Mouse (Mus musculus) hindbrain, embryonic 12.5 days (tissue): Measurements from ENCODE around the gene Slc6a16. TPM values are rescaled to one million over a fixed set of nuclear protein-coding genes. Genes with fewer than 3 reads are reported as not detected.

Source experiments
- ATAC-seq: fragments of 200-750 bp; cut with Nextera tagmentation; 2 replicates; pipeline ENCODE4 v1.8.0; 2017; ENCODE audit warnings: moderate TSS enrichment; ENCODE audit not compliant: low FRiP score
- H3K27ac ChIP-seq: fragments of 300-500 bp; sonication (generic); 2 replicates; pipeline ENCODE4 v1.5.1; 2016; ENCODE audit warnings: mild to moderate bottlenecking
- H3K27me3 ChIP-seq: fragments of 300-500 bp; sonication (generic); 2 replicates; pipeline ENCODE4 v1.6.1; 2016; ENCODE audit warnings: mild to moderate bottlenecking
- H3K36me3 ChIP-seq: fragments of 300-500 bp; sonication (generic); 2 replicates; pipeline ENCODE4 v1.6.1; 2016; ENCODE audit warnings: mild to moderate bottlenecking
- H3K4me1 ChIP-seq: fragments of 300-500 bp; sonication (generic); 2 replicates; pipeline ENCODE4 v1.6.1; 2016
- H3K4me2 ChIP-seq: fragments of 300-500 bp; sonication (generic); replicated peaks from 2 replicates; pipeline ENCODE4 v1.6.1; 2016; ENCODE audit warnings: mild to moderate bottlenecking
- H3K4me3 ChIP-seq: fragments of 300-500 bp; sonication (generic); 2 replicates; pipeline ENCODE4 v1.5.1; 2016; ENCODE audit warnings: mild to moderate bottlenecking
- H3K9ac ChIP-seq: fragments of 300-500 bp; sonication (generic); 2 replicates; pipeline ENCODE4 v1.6.1; 2016; ENCODE audit warnings: mild to moderate bottlenecking, moderate library complexity
- H3K9me3 ChIP-seq: fragments of 300-500 bp; sonication (generic); replicated peaks from 2 replicates; pipeline ENCODE4 v1.6.1; 2016; ENCODE audit warnings: mild to moderate bottlenecking
- WGBS: fragments of 180-500 bp; shearing (Covaris S2); methylation state at CpG from one replicate; pipeline ENCODE4 v1.1.7; 2016; 5-methylcytosine and 5-hydroxymethylcytosine counted together
- polyA plus RNA-seq: library from polyadenylated mRNA; unstranded; fragments of >200 nt; fragmentation: Nextera tagmentation; extraction: Ambion mirVana; gene quantifications from 2 replicates; pipeline ENCODE4 v1.2.1, GENCODE M21; 2016

Gene Slc6a16
- 0.10 and 0.28 TPM in 2 replicates for polyA plus RNA-seq

DNA sequence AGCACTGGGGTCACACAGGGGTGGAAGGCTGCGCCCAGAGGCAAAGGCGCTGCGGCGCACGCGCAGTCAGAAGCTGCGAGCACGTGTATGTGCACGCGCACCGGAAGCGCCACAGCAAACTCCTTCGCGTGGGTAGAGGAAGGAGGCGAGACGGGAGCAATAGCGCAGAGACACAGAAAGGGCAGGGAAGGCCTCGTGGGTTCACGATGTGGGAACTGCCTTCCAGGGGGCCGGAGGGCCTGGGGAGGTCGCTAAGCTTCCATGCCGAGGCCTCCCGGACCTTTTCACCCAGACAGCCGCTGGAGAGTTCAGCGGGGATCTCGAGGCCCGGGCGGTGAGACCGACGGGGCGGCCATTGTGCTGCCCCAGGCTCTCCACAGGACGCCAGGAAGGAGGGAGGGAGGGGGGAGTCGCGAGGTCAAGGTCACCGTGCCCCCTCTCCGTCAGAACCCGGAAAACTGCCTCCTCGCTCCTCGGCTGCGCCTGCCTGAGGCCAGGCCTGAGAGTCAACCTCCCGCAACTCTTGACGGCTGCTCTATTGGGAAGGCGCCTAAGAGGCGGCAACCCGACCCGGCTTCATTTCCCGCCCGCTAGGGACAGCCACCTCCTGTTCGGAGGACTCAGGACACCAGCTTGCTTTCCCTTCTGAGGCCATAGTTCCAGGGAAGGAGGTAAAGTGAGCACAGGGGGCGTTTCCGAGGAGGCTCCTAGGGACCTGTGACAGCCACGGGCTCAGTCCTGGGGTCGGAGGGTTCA is at the start of gene Slc6a16:
Gene Slc6a16, plus strand, starts transcription at position 453 of the 756 bp plus-strand sequence.
- WGBS, result 9% methylated on average over 45 of the region's 53 CpGs
- H3K27me3 ChIP-seq, result peaks cover 45% of the 10 kb centered on the region

GRCm38 (mm10) chr7:45191161-45191560 is 49.7 kb upstream of the Slc6a16 start:
- Histone ChIP-seq H3K36me3 (no peaks in the 10 kb centered on the region), H3K9me3 (no peaks in the 10 kb centered on the region), H3K27ac (no peak overlapping the region), H3K4me2 (no peak overlapping the region), H3K27me3 (peaks cover 46% of the 10 kb centered on the region), H3K4me1 (peaks cover 9% of the 10 kb centered on the region), H3K9ac (no peak overlapping the region), H3K4me3 (no peak overlapping the region)
- no peak for ATAC-seq
- WGBS, result 76% methylated on average over 2 of the region's 2 CpGs

More for the DNA sequence above, at the start of gene Slc6a16:
- H3K4me3 ChIP-seq, result peak within 1 kb of the TSS; percentile 34
- ATAC-seq, result peak; percentile 32; the same call in 1 of the 2 replicates
- no peaks in the 10 kb centered on the region for H3K36me3 ChIP-seq
- peaks cover 9% of the 10 kb centered on the region for H3K4me1 ChIP-seq
- H3K27ac ChIP-seq, result no peak within 1 kb of the TSS
- peak within 1 kb of the TSS; percentile 60 for H3K4me2 ChIP-seq
- H3K9me3 ChIP-seq, result no peaks in the 10 kb centered on the region
- H3K9ac ChIP-seq, result peak within 1 kb of the TSS; percentile 54

DNA sequence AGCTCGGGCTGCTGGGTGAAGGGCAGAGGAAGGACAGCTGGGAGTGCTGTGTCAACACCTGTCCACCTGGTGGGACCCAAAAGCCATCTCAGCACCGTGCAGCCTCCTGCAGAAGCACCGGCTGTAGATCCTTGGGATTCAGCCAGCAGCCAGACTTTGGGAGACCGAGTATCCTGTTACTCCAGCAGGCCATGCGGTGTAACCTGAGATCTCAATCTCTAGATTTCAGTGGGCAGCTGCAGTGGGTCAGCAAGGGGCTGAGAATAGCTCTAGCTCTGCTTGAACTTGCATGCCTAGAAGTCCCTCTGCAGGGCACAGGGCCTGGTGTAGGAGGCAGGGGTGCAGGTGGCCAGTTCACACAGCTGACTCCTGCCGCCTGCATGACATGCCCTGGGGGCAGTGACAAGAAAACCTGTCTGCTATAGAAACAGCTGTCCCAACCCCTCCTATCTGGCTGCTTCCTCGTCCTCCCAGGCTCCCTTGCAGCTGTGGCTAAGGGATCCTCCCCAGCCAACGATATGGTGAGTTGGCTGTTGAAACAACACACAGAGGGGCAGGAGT is 49.0 kb upstream of the Slc6a16 start:
- peak; percentile 24; the same call in 1 of the 2 replicates for ATAC-seq
- Histone ChIP-seq H3K36me3 (no peaks in the 10 kb centered on the region), H3K4me3 (no peak overlapping the region), H3K4me2 (no peak overlapping the region; the same call in 1 of the 2 replicates), H3K9me3 (no peaks in the 10 kb centered on the region), H3K27me3 (peaks cover 44% of the 10 kb centered on the region), H3K27ac (no peak overlapping the region), H3K4me1 (peaks cover 9% of the 10 kb centered on the region), H3K9ac (no peak overlapping the region)
- WGBS, result 21% methylated on average over 8 of the region's 8 CpGs

- no peak overlapping the region for H3K27ac ChIP-seq
- no peak overlapping the region for H3K9ac ChIP-seq
- H3K36me3 ChIP-seq, result no peaks in the 10 kb centered on the region
- no peak overlapping the region for H3K4me3 ChIP-seq
- no peak for ATAC-seq
- H3K27me3 ChIP-seq, result peaks cover 43% of the 10 kb centered on the region
- no peaks in the 10 kb centered on the region for H3K9me3 ChIP-seq
- WGBS, result 75% methylated on average over 7 of the region's 7 CpGs
- H3K4me2 ChIP-seq, result no peak overlapping the region
- H3K4me1 ChIP-seq, result peaks cover 9% of the 10 kb centered on the region
These were observed 48.1 kb upstream of the Slc6a16 start for GRCm38 (mm10) chr7:45192585-45193310.

DNA sequence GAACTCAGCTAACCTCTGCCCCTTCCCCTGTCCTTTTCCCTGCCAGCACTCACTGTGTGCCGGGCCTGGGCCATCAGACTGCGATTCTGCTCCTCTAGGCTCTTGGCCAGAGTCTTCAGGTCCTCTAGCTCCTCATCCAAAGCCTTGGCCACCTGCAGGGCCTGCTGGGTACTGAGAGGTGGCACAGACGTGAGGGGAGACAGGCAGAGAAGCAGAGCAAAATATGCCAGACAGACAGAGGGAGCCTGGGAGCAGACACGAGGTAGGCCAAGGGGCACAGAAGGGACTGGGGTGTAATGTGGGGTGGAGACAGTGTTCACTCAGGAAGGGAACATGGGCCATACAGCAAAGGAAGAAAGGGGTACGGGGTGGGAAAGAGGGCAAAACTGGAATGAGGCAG is 47.5 kb upstream of the Slc6a16 start:
- no peak overlapping the region for H3K27ac ChIP-seq
- H3K4me1 ChIP-seq, result peaks cover 9% of the 10 kb centered on the region
- no peak overlapping the region for H3K4me2 ChIP-seq
- H3K36me3 ChIP-seq, result no peaks in the 10 kb centered on the region
- no peak overlapping the region for H3K9ac ChIP-seq
- 61% methylated on average over 5 of the region's 5 CpGs for WGBS
- H3K27me3 ChIP-seq, result peaks cover 36% of the 10 kb centered on the region
- H3K4me3 ChIP-seq, result no peak overlapping the region
- no peaks in the 10 kb centered on the region for H3K9me3 ChIP-seq
- ATAC-seq, result no peak

GRCm38 (mm10) chr7:45193871-45194785 is 46.8 kb upstream of the Slc6a16 start:
- Histone ChIP-seq H3K4me3 (no peak overlapping the region), H3K27ac (no peak overlapping the region), H3K9me3 (no peaks in the 10 kb centered on the region), H3K4me2 (no peak overlapping the region), H3K9ac (no peak overlapping the region), H3K36me3 (no peaks in the 10 kb centered on the region), H3K27me3 (peaks cover 31% of the 10 kb centered on the region), H3K4me1 (peaks cover 9% of the 10 kb centered on the region)
- WGBS, result 74% methylated on average over 17 of the region's 17 CpGs
- ATAC-seq, result no peak

- H3K9ac ChIP-seq, result no peak overlapping the region
- 56% methylated on average over 13 of the region's 13 CpGs for WGBS
- no peak overlapping the region for H3K4me3 ChIP-seq
- peaks cover 27% of the 10 kb centered on the region for H3K27me3 ChIP-seq
- H3K4me2 ChIP-seq, result no peak overlapping the region
- no peaks in the 10 kb centered on the region for H3K9me3 ChIP-seq
- peaks cover 9% of the 10 kb centered on the region for H3K4me1 ChIP-seq
- ATAC-seq, result no peak
- no peaks in the 10 kb centered on the region for H3K36me3 ChIP-seq
- no peak overlapping the region for H3K27ac ChIP-seq
These were observed 45.3 kb upstream of the Slc6a16 start for GRCm38 (mm10) chr7:45195341-45196175.

GRCm38 (mm10) chr7:45196176-45196535 is 44.7 kb upstream of the Slc6a16 start:
- Histone ChIP-seq H3K27me3 (peaks cover 29% of the 10 kb centered on the region), H3K4me1 (peaks cover 9% of the 10 kb centered on the region), H3K9me3 (no peaks in the 10 kb centered on the region), H3K27ac (no peak overlapping the region), H3K9ac (no peak overlapping the region), H3K36me3 (no peaks in the 10 kb centered on the region), H3K4me2 (no peak overlapping the region), H3K4me3 (no peak overlapping the region)
- 80% methylated on average over 4 of the region's 4 CpGs for WGBS
- ATAC-seq, result no peak

- Histone ChIP-seq H3K27ac (no peak overlapping the region), H3K4me3 (no peak overlapping the region), H3K4me1 (peaks cover 5% of the 10 kb centered on the region), H3K9me3 (no peaks in the 10 kb centered on the region), H3K9ac (no peak overlapping the region), H3K36me3 (no peaks in the 10 kb centered on the region), H3K27me3 (peaks cover 29% of the 10 kb centered on the region), H3K4me2 (no peak overlapping the region)
- 64% methylated on average over 5 of the region's 5 CpGs for WGBS
- no peak for ATAC-seq
These were observed 43.9 kb upstream of the Slc6a16 start for GRCm38 (mm10) chr7:45196994-45197393.

DNA sequence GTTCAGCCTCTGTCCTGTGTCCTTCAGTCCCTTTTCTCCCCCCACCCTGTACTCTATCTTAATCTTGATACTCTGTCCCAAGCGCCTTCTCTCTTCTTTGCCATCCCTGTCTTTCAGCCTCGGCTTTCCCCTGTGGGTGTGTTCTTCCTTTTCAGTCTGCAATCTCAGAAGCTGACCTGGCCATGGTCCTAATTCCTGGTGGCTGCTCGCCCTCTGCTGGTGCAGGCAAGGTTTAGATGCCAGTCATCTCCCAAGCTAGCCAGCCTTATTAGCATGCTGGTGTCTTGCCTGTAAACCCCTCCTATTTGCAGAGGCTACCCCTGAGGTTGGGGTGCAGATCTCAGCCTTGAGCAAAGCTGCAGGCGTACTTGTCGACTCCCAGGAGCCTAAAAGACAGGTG is 42.5 kb upstream of the Slc6a16 start:
- Histone ChIP-seq H3K4me1 (peaks cover 2% of the 10 kb centered on the region; the same call in 1 of the 2 replicates), H3K27ac (no peak overlapping the region), H3K4me2 (0 out of 2 replicates have a peak overlapping the region, but pooled peaks have one; percentile 13), H3K4me3 (no peak overlapping the region), H3K9ac (peak overlapping the region; percentile 27; the same call in 1 of the 2 replicates), H3K36me3 (no peaks in the 10 kb centered on the region), H3K27me3 (peaks cover 33% of the 10 kb centered on the region), H3K9me3 (no peaks in the 10 kb centered on the region)
- 10% methylated on average over 5 of the region's 5 CpGs for WGBS
- ATAC-seq, result peak; percentile 36; the same call in 1 of the 2 replicates

DNA sequence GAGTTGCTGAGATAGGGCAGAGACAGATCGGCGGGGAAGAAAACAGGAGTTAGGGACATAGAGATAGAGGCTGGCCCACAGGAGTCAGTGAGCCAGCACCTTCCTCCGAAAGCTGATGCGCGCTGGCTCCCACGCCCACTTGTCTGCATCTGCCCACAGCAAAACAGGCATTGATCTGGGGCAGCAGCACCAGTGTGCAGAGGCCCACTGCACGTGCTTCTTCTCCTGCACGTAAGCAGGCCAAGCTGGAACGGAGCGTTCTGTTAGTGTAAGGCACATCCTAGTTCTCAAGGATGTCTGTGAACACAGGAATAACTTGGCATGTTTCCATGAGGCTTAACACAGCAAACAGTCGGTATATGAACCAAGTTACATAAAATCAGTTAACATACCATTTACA is 41.9 kb upstream of the Slc6a16 start:
- H3K27ac ChIP-seq, result no peak overlapping the region
- H3K4me3 ChIP-seq, result no peak overlapping the region
- no peak for ATAC-seq
- WGBS, result 83% methylated on average over 11 of the region's 11 CpGs
- H3K4me1 ChIP-seq, result peaks cover 2% of the 10 kb centered on the region; the same call in 1 of the 2 replicates
- no peak overlapping the region for H3K4me2 ChIP-seq
- no peak overlapping the region for H3K9ac ChIP-seq
- H3K27me3 ChIP-seq, result peaks cover 29% of the 10 kb centered on the region
- H3K36me3 ChIP-seq, result no peaks in the 10 kb centered on the region
- H3K9me3 ChIP-seq, result no peaks in the 10 kb centered on the region
